Mouse (Mus musculus) liver, embryonic 14.5 days (tissue): Measurements from ENCODE around the gene Dydc1. TPM values are rescaled to one million over a fixed set of nuclear protein-coding genes. Genes with fewer than 3 reads are reported as not detected.
A peak's percentile ranks its signal among the peaks of the same experiment; 100 is the strongest.

Experiments
- ATAC-seq: fragments of 200-750 bp; cut with Nextera tagmentation; 2 replicates; pipeline ENCODE4 v1.8.0; 2017; ENCODE audit warnings: moderate number of reproducible peaks, mild to moderate bottlenecking, moderate library complexity; ENCODE audit not compliant: insufficient read depth
- DNase-seq, 3 experiments: peaks; one replicate each; pipeline ENCODE4 v3.0.0-alpha.2; 2012 to 2013; ENCODE audit warnings: low read depth in 3 of 3, low spot score in 3 of 3
- H3K27ac ChIP-seq: fragments of 300-500 bp; sonication (generic); 2 replicates; pipeline ENCODE4 v1.5.1; 2014; ENCODE audit warnings: moderate library complexity, mild to moderate bottlenecking, control low read depth, inconsistent platforms
- H3K27me3 ChIP-seq: fragments of 300-500 bp; sonication (generic); 2 replicates; pipeline ENCODE4 v1.6.1; 2014; ENCODE audit warnings: mild to moderate bottlenecking, low read length, moderate library complexity; ENCODE audit not compliant: control insufficient read depth, insufficient read depth
- H3K36me3 ChIP-seq: fragments of 300-500 bp; sonication (generic); replicated peaks from 2 replicates; pipeline ENCODE4 v1.6.1; 2014; ENCODE audit warnings: low read depth; ENCODE audit not compliant: control insufficient read depth, insufficient read depth
- H3K4me1 ChIP-seq, 2 experiments: fragments of 200-500 bp in 1 of 2; fragments of 300-500 bp in 1 of 2; sonication (generic) in 1 of 2; replicated peaks; 2 replicates each; pipeline ENCODE4 v1.6.1; 2012 to 2014; ENCODE audit warnings: antibody characterized with exemption in 1 of 2, inconsistent platforms in 1 of 2, low read length in 1 of 2; ENCODE audit not compliant: control insufficient read depth in 2 of 2, insufficient read depth in 2 of 2
- H3K4me2 ChIP-seq: fragments of 300-500 bp; sonication (generic); 2 replicates; pipeline ENCODE4 v1.6.1; 2014; ENCODE audit warnings: low read depth, mild to moderate bottlenecking, control low read depth, moderate library complexity
- H3K4me3 ChIP-seq, 2 experiments: fragments of 200-500 bp in 1 of 2; fragments of 300-500 bp in 1 of 2; sonication (generic) in 1 of 2; 2 replicates each; pipeline ENCODE4 v1.5.1; 2012 to 2014; ENCODE audit warnings: low read depth in 2 of 2, low read length in 2 of 2, mild to moderate bottlenecking in 2 of 2, control low read depth in 1 of 2, inconsistent platforms in 1 of 2, moderate library complexity in 1 of 2; ENCODE audit not compliant: insufficient read depth in 1 of 2
- H3K9ac ChIP-seq: fragments of 300-500 bp; sonication (generic); replicated peaks from 2 replicates; pipeline ENCODE4 v1.6.1; 2014; ENCODE audit warnings: mild to moderate bottlenecking, control low read depth, moderate library complexity
- H3K9me3 ChIP-seq: fragments of 300-500 bp; sonication (generic); 2 replicates; pipeline ENCODE4 v1.6.1; 2016; ENCODE audit warnings: low read length, mixed read lengths; ENCODE audit not compliant: control insufficient read depth
- CTCF ChIP-seq: IDR thresholded peaks from 2 replicates; pipeline ENCODE4 v1.5.1; 2016; ENCODE audit warnings: antibody characterized with exemption, low read depth, control low read depth
- EP300 ChIP-seq: IDR thresholded peaks from 2 replicates; pipeline ENCODE4 v1.6.1; 2016; ENCODE audit warnings: antibody characterized with exemption, low read depth
- WGBS: fragments of 180-500 bp; shearing (Covaris S2); extraction: QIAGEN DNeasy Blood & Tissue Kit; methylation state at CpG from one replicate; pipeline ENCODE4 v1.1.7; 2014; ENCODE audit not compliant: insufficient replicate concordance; 5-methylcytosine and 5-hydroxymethylcytosine counted together
- polyA plus RNA-seq, 2 experiments: library from polyadenylated mRNA; depleted of rRNA in 1 of 2; stranded (reverse) in 1 of 2; unstranded in 1 of 2; fragments of >200 nt; fragmentation: Nextera tagmentation in 1 of 2; extraction: Ambion mirVana in 1 of 2; gene quantifications; 2 replicates each; pipeline versions ENCODE4 v1.2.1 to v1.2.3; 2012 to 2014

The Dydc1 gene
- polyA plus RNA-seq, 2 experiments, result 0.03 to 0.11 TPM

GRCm38 (mm10) chr14:41065168-41065567 lies 7.5 kb upstream of the Dydc1 start:
- 3% methylated on average over 2 of the region's 2 CpGs for WGBS
- Histone ChIP-seq H3K36me3 (no peaks in the 10 kb centered on the region), H3K27me3 (no peaks in the 10 kb centered on the region), H3K9ac (no peak overlapping the region), H3K4me1 (peaks cover 9 to 17% of the 10 kb centered on the region in 2 experiments; a peak in 3 of 4 replicates), H3K4me3 (no peak overlapping the region), H3K27ac (no peak overlapping the region), H3K4me2 (no peak overlapping the region), H3K9me3 (no peaks in the 10 kb centered on the region)
- TF ChIP-seq CTCF (peak; percentile 18; the same call in 1 of the 2 replicates), EP300 (peak; percentile 51; the same call in 1 of the 2 replicates)
- DNase-seq, result peak; percentile 14 to 20 (median 17)
- ATAC-seq, result peak; percentile 95

GRCm38 (mm10) chr14:41066416-41066815 lies 6.3 kb upstream of the Dydc1 start:
- TF ChIP-seq EP300 (no peak), CTCF (no peak)
- Histone ChIP-seq H3K4me1 (peaks cover 9 to 24% of the 10 kb centered on the region in 2 experiments; a peak in 3 of 4 replicates), H3K27ac (no peak overlapping the region), H3K4me2 (no peak overlapping the region), H3K9me3 (no peaks in the 10 kb centered on the region), H3K4me3 (no peak overlapping the region), H3K27me3 (no peaks in the 10 kb centered on the region), H3K9ac (no peak overlapping the region), H3K36me3 (no peaks in the 10 kb centered on the region)
- WGBS, result 4% methylated on average over 1 of the region's 1 CpGs
- ATAC-seq (no peak), DNase-seq (no peak)

- Histone ChIP-seq H3K4me3 (no peak within 1 kb of the TSS), H3K4me2 (no peak within 1 kb of the TSS), H3K9me3 (no peaks in the 10 kb centered on the region), H3K4me1 (peaks cover 9 to 24% of the 10 kb centered on the region in 2 experiments; a peak in 3 of 4 replicates), H3K9ac (no peak within 1 kb of the TSS), H3K27ac (no peak within 1 kb of the TSS), H3K27me3 (no peaks in the 10 kb centered on the region), H3K36me3 (no peaks in the 10 kb centered on the region)
- TF ChIP-seq EP300, result no peak
- no peak for TF ChIP-seq CTCF
- DNase-seq (no peak), ATAC-seq (no peak)
Observed at GRCm38 (mm10) chr14:41069108-41069507, 3.6 kb upstream of the Dydc1 start, which contains the start of gene Dydc2. Dydc2 (minus strand) TSS chr14:41069208.

- ATAC-seq (peak; percentile 76), DNase-seq (no peak)
- Histone ChIP-seq H3K4me2 (no peak overlapping the region), H3K36me3 (no peaks in the 10 kb centered on the region), H3K27ac (no peak overlapping the region), H3K4me3 (no peak overlapping the region), H3K4me1 (peaks cover 6 to 18% of the 10 kb centered on the region in 2 experiments; a peak in 3 of 4 replicates), H3K27me3 (no peaks in the 10 kb centered on the region), H3K9me3 (no peaks in the 10 kb centered on the region), H3K9ac (no peak overlapping the region)
- WGBS, result 40% methylated on average over 3 of the region's 3 CpGs
- TF ChIP-seq EP300 (peak; percentile 20; the same call in 1 of the 2 replicates), CTCF (no peak)
Observed at GRCm38 (mm10) chr14:41070343-41070742, 2.4 kb upstream of the Dydc1 start.

GRCm38 (mm10) chr14:41072944-41073275 lies 199 bp downstream of the Dydc1 start:
- Histone ChIP-seq H3K4me2 (peak overlapping the region; percentile 47), H3K9ac (no peak overlapping the region)
- WGBS, result 4% methylated on average over 8 of the region's 8 CpGs

More at GRCm38 (mm10) chr14:41072944-41073275, 199 bp downstream of the Dydc1 start:
- Histone ChIP-seq H3K27ac (no peak overlapping the region), H3K9me3 (no peaks in the 10 kb centered on the region), H3K4me3 (peak overlapping the region; percentile 35 to 46), H3K4me1 (peaks cover 0 to 7% of the 10 kb centered on the region in 2 experiments; a peak in 2 of 4 replicates), H3K27me3 (no peaks in the 10 kb centered on the region), H3K36me3 (no peaks in the 10 kb centered on the region)
- DNase-seq, result no peak
- TF ChIP-seq EP300, result no peak
- TF ChIP-seq CTCF, result no peak
- no peak for ATAC-seq
